Mouse (Mus musculus): ENCODE data around the gene Rdm1. TPM values are rescaled to one million over a fixed set of nuclear protein-coding genes. Genes with fewer than 3 reads are reported as not detected.
"Not testable (repeated sequence)": the region's sequence is repeated elsewhere in the genome, so short reads cannot be mapped to it uniquely, and the experiment has no call there.

Gene Rdm1
- polyA plus RNA-seq (2017; shearing (Covaris generic)) = 100 to 1,000 TPM in 1 of 2 experiments, 10 to 100 TPM in 1; 65.1 to 101 TPM

DNA sequence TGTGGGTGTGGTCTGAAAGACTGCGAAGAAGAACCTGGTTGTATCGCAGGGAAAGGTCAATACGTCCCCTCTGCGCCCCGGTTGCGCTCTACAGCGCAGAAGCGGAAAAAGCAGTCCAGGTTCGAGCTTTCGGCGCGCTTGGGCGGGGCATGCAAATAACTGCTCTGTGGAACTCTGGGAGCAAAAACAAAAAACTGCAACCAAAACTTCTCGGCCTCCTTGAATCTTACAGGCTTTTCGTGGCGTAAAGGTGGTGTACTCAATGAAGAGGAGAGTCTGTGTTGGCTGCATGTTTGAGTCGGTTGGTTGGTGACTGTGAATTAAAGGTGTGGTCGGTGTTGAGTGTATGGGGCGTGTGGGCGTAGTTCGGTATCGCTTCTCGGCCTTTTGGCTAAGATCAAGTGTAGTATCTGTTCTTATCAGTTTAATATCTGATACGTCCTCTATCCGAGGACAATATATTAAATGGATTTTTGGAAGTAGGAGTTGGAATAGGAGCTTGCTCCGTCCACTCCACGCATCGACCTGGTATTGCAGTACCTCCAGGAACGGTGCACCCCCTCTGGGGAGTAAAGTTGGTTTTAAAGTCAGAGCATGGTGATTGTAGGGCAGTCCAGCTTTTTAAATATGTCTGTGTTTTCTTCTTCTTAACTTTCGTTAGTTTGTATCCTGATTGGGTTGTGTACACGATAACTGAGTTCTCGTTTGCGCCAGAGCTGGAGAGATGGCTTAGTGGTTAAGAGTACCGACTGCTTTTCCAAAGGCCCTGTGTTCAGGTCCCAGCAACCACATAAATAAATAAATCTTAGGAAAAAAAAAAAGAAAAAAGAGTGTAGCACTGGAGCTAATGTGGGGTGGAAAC, at the start of gene Rdm1:
Rdm1 (plus strand) TSS at position 201 of the 862 bp plus-strand sequence.
- ATAC-seq = peak; percentile 69

DNA sequence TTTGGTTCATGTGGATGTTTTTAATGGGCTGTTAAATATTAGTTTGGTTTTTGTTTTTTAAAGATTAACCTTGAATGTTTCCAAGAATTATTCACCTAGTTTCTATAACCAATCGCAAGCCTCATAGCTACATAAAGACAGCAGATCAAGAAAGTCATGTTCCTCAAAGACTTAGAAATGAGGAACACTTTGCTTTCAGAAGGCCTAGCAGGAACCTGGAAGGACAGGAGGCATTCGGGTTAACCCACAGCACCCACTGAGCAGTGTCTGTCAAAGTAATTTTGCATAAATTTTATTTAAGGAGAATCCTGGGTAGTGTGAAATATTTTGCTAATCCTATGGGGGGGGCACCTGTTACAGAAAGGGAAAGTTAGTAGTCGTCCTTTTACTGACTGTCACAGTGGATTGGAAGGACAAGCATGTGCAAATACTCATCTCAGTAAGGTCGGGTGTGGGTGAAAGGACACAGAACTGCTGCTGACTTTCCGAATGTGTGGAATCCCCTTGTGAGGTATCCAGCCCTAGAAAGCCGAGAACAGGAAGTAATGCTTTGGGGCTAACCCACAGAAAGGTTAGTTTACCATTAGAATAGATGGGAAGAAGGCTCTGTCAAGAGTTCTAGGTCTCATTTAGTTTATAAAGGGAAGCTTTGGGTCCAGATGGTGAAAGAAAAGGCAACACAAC, 45.8 kb upstream of the Rdm1 start:
- no peak for ATAC-seq

DNA sequence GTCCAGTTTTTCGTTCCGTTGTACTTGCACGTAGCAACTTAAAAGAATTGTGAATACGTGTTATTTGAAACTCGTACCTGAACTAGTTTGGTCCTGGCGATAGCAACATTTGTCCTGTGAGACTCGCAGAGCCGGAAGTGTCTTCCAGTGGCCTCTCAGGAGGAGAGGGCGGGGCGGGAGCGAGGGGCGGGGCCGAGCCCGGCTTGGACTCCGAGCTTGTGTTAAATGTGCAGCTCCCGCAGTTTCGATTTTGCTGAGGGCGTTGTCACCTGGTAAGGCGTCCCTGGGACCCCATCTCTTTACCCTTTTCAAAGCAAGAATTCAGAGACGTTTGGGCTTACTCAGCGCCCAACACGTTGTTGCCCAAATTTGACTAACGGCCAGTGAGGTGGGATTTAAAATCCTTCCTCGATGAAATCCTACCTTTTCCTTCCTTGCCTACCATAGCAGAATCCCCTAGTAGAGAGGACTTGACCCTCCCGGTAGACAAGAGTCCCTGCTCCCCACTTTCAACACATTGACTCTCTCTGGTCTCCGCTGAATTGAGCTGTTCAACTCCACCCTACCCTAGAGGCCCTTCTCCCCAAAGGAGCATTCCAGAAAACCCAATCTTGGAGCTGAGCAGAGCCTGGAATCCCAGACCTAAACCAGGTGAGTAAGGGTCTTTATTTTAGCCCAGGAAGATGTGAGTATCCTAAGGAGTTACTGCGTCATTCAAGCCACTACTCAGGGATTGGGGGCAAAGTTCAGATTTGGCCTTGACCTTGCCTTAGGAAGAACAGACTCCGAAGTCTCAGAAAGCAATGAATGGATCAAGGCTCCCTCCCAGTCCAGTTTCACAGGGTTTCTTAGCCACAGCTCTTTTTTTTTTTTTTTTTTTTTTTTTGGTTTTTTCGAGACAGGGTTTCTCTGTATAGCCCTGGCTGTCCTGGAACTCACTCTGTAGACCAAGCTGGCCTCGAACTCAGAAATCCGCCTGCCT, 44.6 kb upstream of the Rdm1 start, which contains the start of gene Tmem106a:
Tmem106a (plus strand) TSS at position 189 of the 982 bp plus-strand sequence.
- ATAC-seq = peak; percentile 23

- ATAC-seq = no peak
These were observed 43.8 kb upstream of the Rdm1 start for GRCm38 (mm10) chr11:101583205-101583604.

DNA sequence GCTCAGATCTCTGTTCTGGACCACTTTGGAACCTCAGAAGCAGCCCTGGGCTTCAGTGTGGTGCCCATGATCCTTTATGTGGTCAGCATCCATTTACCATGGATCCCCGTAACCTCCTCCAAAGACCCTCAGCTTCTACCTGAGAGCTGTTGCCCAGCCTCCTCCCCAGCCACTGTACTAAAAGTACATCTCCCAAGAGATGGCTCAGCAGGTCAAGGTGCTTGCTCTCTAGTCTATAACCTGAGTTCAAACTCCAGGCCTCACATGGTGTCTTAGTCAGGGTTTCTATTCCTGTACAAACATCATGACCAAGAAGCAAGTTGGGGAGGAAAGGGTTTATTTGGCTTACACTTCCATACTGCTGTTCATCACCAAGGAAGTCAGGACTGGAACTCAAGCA, 42.0 kb upstream of the Rdm1 start:
- ATAC-seq = not testable (repeated sequence)

GRCm38 (mm10) chr11:101585805-101586204, 41.2 kb upstream of the Rdm1 start:
- no peak for ATAC-seq

- ATAC-seq = no peak
These were observed 39.3 kb upstream of the Rdm1 start for GRCm38 (mm10) chr11:101587676-101588075.

DNA sequence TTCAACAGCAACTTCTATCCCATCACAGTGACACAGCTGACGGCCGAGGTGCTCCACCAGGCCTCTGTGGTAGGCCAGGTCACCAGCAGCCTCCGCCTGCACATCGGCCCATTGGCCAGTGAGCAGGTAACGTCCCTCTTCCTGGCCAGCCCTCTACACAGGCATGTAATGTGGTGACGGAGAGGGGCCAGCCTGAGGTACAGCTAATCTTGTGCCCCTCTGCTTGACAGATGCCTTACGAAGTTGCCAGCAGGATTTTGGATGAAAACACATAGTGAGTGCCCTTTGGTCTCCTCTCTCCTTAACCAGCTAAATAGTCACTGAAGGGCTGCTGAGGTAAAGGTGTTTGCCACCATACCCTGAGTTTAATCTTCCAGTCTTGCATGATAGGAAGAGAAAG, 38.1 kb upstream of the Rdm1 start:
- no peak for ATAC-seq

GRCm38 (mm10) chr11:101589444-101589843, 37.6 kb upstream of the Rdm1 start:
- peak; percentile 40 for ATAC-seq

DNA sequence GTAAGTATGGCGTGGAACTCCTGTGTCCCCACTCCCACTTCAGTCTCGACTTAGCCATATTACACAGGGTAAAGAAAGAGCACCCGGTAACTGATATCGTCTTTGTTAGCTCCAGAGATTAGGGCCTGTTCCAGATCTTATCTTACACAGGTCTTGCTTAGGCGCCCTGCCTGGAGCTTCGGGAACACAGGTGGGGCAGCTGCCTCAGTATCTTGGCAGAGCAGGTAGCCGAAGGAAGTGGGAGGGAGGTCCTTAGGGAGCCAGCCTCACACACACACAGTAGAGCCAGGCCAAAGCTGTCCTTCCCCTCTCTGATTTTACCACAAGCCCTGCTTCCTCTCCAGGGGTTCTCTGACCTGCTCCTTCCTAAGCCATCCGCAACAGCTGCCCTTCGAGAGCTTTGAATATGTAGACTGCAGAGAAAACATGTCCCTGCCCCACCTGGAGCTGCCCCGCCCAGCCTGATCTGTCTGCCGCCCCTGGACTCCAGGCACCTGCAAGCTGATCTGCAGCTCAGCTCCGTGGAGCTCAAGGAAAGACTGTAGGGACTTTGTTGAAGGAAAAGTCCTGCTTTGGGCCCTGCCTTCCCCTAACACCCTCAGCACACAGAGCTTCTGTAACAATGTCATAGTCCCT, 36.9 kb upstream of the Rdm1 start:
- ATAC-seq = no peak

GRCm38 (mm10) chr11:101599156-101599555, 27.8 kb upstream of the Rdm1 start, which contains the start of gene Gm11634:
TSS of gene Gm11634 (minus strand) at chr11:101599256.
- no peak for ATAC-seq

DNA sequence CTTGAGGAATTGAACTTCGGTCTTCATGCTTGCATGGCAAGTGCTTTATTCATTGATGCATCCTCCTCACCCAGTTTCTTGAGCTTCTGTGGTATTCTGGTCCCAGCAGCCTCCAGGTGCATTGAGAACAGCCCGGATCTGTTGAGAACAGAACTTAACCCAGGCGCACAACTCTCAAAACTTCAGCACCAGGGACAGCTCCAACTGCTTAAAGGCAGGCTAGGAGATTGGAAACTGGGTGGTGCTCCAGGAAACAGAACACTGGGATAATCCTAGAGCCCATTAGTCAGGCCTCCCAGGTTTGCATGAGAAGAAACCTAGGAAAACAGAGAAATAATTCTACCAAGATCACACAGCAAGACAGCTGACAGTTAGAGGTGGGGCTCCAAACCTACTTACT, 24.5 kb upstream of the Rdm1 start:
- no peak for ATAC-seq

DNA sequence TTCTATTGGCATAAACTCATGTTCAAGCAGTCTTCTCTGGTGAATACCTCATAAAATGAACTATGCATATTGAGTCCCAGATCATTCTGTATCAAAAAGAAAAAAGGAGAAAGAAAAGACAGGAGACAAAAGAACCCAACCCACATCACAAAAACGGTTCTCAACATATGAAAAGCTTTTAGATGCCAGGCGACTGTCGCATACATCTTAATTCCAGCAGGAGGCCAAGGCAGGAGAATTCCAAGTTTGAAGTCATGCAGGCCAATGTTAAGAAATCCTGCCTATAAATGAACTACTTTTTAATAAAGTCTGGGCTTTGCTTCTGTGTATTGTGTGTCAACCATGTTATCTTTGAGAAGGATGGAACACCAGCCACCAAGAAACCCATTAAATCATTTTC, 22.9 kb upstream of the Rdm1 start:
- no peak for ATAC-seq

- peak; percentile 71 for ATAC-seq
These were observed 22.2 kb upstream of the Rdm1 start for GRCm38 (mm10) chr11:101604531-101605453.

GRCm38 (mm10) chr11:101607134-101607533, 19.9 kb upstream of the Rdm1 start:
- ATAC-seq = not testable (repeated sequence)

GRCm38 (mm10) chr11:101610445-101610844, 16.6 kb upstream of the Rdm1 start:
- ATAC-seq = no peak

DNA sequence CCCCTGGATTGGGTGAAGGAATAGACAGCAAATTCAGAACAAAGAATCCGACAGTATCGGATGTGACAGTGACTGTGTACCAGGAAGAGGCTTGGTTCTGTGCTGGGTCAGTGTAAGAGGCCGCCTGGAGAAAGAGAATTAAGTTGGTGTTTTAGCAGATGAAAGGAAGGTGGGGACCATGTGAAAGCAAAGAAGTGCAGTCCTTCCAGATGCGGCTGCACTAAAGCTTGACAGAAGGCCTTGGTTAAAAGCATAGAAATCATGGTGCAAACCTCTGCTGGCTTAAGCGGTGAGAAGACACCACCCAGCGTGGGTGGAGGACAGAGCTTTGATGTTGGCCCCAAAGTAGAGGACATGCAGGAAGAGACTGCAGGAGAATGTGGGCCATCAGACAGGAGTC, 13.4 kb upstream of the Rdm1 start:
- no peak for ATAC-seq

DNA sequence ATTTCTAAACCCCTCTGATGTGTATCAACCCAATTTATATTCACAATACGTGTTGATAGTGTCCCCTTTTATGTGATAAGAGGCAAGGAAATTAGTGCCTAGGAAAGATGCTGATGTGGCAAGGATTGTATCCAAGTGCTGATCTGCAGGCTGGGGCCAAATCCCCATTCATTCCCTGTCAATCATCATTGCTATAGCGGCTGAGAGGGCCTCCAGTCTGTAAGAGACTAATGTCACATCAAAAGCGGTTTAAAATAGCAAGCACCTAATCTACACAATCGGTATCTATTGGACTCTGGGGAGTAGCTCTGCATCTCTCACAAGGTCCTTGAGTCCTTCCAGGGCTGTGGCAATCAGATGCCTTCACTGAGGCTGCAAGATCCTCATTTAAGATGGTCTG, 12.9 kb upstream of the Rdm1 start:
- ATAC-seq = no peak

DNA sequence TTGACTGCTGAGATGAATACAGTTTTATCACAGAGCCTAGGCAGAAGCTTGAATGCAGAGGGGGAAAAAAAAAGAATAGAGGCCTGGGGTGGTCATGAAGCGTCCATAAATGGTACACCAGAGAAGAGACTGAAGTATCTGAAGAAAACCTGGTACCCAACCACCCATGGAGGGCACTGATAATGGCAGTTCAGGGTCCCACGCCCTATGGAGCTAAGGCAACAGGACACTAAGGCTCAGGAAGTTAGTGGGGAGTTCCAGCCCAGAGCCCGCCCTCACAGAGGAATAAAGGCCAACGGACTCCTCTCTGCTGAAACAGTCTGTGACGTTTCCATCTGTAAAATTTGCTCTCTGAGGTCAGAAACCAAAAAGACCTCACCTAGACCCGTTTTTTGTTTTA, 11.6 kb upstream of the Rdm1 start:
- ATAC-seq = no peak

- ATAC-seq = no peak
These were observed 10.9 kb upstream of the Rdm1 start for GRCm38 (mm10) chr11:101616104-101616503.

Data from activated CD4-positive, CD25-positive, alpha-beta regulatory T cell, adult 4 months (primary cell).